Mouse (Mus musculus): ENCODE results near the gene Pias3. TPM values are rescaled to one million over a fixed set of nuclear protein-coding genes. Genes with fewer than 3 reads are reported as not detected.
A peak's percentile ranks its signal among the peaks of the same experiment; 100 is the strongest.
"Not testable (repeated sequence)": the region's sequence is repeated elsewhere in the genome, so short reads cannot be mapped to it uniquely, and the experiment has no call there.

The Pias3 gene
- polyA plus RNA-seq (2012; rRNA removed): 5.1 and 5.7 TPM in 2 replicates
- polyA plus RNA-seq (2014; fragmentation: Nextera tagmentation; extraction: Ambion mirVana): 3.6 and 4.1 TPM in 2 replicates

DNA sequence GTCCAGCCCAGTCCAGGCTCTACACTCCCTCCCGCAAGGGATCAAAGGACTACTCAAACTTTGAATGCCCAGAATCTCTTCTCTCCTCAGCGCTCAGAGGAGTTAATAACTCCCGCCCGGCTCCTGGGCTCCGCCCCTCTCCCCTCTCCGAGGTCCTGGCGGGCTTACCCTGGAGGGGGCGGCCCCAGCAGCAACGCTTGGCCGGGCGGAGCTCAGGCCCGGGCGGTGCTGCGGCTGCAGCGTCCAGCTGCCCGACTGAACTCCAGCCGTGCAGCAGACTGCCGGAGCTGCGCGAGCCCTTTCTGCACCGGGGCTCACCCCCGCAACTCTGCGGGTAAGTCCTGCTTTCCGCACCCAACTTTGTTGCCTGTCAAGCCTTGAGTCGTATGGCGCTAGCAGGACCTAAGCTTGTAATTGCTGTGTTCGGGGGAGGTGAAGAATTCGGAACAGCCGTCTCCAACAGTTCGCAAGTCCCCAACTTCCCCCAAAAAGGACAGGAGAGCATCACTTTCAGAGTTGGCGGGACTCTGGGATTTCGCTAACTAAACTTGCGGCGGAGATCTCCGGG lies at the start of gene Pias3:
TSS of gene Pias3 (plus strand) at position 187 of the 568 bp plus-strand sequence.
- H3K27ac ChIP-seq: peak within 1 kb of the TSS; percentile 40; the same call in 1 of the 2 replicates
- WGBS (ENCODE audit: insufficient replicate concordance): under 1% methylated on average over 35 of the region's 35 CpGs
- peak within 1 kb of the TSS; percentile 82 for H3K9ac ChIP-seq (replicated peaks)
- ATAC-seq (ENCODE audit: insufficient read depth) (peak; percentile 73), DNase-seq (ENCODE audit: low read depth in 3 of 3, low spot score in 3 of 3) (peak; percentile 57 to 67 (median 59))
- peak within 1 kb of the TSS; percentile 79 to 93 for H3K4me3 ChIP-seq (ENCODE audit: insufficient read depth in 1 of 2, low read depth in 2 of 2, low read length in 2 of 2)
- no peaks in the 10 kb centered on the region for H3K36me3 ChIP-seq (replicated peaks; ENCODE audit: control insufficient read depth, insufficient read depth, low read depth)
- H3K9me3 ChIP-seq (ENCODE audit: control insufficient read depth, low read length): no peaks in the 10 kb centered on the region
- no peaks in the 10 kb centered on the region for H3K27me3 ChIP-seq (ENCODE audit: control insufficient read depth, insufficient read depth, low read length)
- TF ChIP-seq CTCF (IDR thresholded peaks at IDR 0.05; ENCODE audit: low read depth): no peak
- peak within 1 kb of the TSS; percentile 96 for H3K4me2 ChIP-seq (ENCODE audit: low read depth)
- H3K4me1 ChIP-seq (replicated peaks; ENCODE audit: control insufficient read depth in 2 of 2, insufficient read depth in 2 of 2, low read length in 1 of 2): peaks cover 4 to 8% of the 10 kb centered on the region in 2 experiments

DNA sequence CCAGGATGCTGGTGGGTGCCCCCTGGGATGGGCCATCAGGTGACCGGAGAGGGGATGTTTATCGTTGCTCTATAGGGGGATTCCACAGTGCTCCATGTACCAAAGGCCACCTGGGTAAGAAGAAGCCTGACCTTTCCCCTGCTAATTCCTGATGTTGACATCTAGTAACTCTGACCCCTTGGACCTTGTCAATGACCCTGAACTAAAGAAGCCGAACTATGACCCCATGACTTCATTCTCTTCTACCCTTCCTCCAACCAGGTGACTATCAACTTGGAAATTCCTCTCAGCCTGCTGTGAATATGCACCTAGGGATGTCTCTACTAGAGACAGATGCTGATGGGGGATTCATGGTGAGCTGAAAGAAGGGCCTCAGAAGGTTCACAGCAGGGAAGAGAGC lies 48.8 kb upstream of the Pias3 start:
- Histone ChIP-seq H3K4me3 (ENCODE audit: insufficient read depth in 1 of 2, low read depth in 2 of 2, low read length in 2 of 2) (no peak overlapping the region), H3K4me1 (replicated peaks; ENCODE audit: control insufficient read depth in 2 of 2, insufficient read depth in 2 of 2, low read length in 1 of 2) (no peaks in the 10 kb centered on the region), H3K9ac (replicated peaks) (no peak overlapping the region), H3K9me3 (ENCODE audit: control insufficient read depth, low read length) (no peaks in the 10 kb centered on the region), H3K27me3 (ENCODE audit: control insufficient read depth, insufficient read depth, low read length) (no peaks in the 10 kb centered on the region), H3K4me2 (ENCODE audit: low read depth) (no peak overlapping the region), H3K36me3 (replicated peaks; ENCODE audit: control insufficient read depth, insufficient read depth, low read depth) (no peaks in the 10 kb centered on the region; the same call in 1 of the 2 replicates), H3K27ac (no peak overlapping the region)
- WGBS (ENCODE audit: insufficient replicate concordance): 80% methylated on average over 3 of the region's 3 CpGs
- DNase-seq (ENCODE audit: low read depth in 3 of 3, low spot score in 3 of 3) (no peak), ATAC-seq (ENCODE audit: insufficient read depth) (no peak)
- TF ChIP-seq EP300 (IDR thresholded peaks at IDR 0.05; ENCODE audit: low read depth): no peak
- TF ChIP-seq CTCF (IDR thresholded peaks at IDR 0.05; ENCODE audit: low read depth): no peak

- ATAC-seq (ENCODE audit: insufficient read depth) (no peak), DNase-seq (ENCODE audit: low read depth in 3 of 3, low spot score in 3 of 3) (no peak)
- WGBS (ENCODE audit: insufficient replicate concordance): 47% methylated on average over 2 of the region's 2 CpGs
- Histone ChIP-seq H3K4me1 (replicated peaks; ENCODE audit: control insufficient read depth in 2 of 2, insufficient read depth in 2 of 2, low read length in 1 of 2) (peaks cover 0 to 4% of the 10 kb centered on the region in 2 experiments; a peak in 2 of 4 replicates), H3K36me3 (replicated peaks; ENCODE audit: control insufficient read depth, insufficient read depth, low read depth) (no peaks in the 10 kb centered on the region), H3K27me3 (ENCODE audit: control insufficient read depth, insufficient read depth, low read length) (no peaks in the 10 kb centered on the region), H3K9me3 (ENCODE audit: control insufficient read depth, low read length) (no peaks in the 10 kb centered on the region), H3K4me2 (ENCODE audit: low read depth) (no peak overlapping the region), H3K27ac (no peak overlapping the region), H3K9ac (replicated peaks) (no peak overlapping the region), H3K4me3 (ENCODE audit: insufficient read depth in 1 of 2, low read depth in 2 of 2, low read length in 2 of 2) (no peak overlapping the region)
- TF ChIP-seq CTCF (IDR thresholded peaks at IDR 0.05; ENCODE audit: low read depth): no peak
- TF ChIP-seq EP300 (IDR thresholded peaks at IDR 0.05; ENCODE audit: low read depth): no peak
Measured at GRCm38 (mm10) chr3:96660901-96661300, 35.3 kb upstream of the Pias3 start.

DNA sequence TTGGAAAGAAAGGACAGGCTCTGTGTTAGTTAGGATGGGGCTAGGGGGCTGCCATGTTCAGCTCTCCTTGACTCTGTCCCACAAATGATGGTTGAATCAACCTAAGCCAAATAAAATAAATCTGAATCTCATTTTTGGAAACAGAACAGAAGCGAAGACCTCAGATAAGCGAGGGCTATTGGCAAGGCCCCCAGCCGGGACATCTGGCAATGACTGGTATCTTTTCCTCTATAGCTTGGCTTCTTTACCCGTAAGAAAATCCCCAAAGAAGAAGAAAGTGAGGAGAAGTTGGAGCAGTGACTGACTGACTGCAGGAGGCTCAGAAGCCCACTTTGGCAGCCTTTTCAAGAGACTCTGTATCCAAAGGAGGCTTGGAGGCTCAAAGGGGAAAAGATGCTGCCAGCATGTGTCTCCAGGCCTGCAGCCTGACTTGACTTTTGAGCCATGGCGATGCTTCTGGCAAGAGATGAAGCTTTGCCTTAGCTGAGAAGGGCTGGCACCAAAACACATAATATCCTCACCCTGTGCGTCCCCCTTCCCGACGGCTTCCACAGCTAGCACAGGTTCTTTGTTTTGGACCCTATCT lies 33.4 kb upstream of the Pias3 start:
- DNase-seq (ENCODE audit: low read depth in 3 of 3, low spot score in 3 of 3): no peak
- H3K27me3 ChIP-seq (ENCODE audit: control insufficient read depth, insufficient read depth, low read length): no peaks in the 10 kb centered on the region
- 69% methylated on average over 8 of the region's 8 CpGs for WGBS (ENCODE audit: insufficient replicate concordance)
- no peaks in the 10 kb centered on the region for H3K9me3 ChIP-seq (ENCODE audit: control insufficient read depth, low read length)
- H3K9ac ChIP-seq (replicated peaks): no peak overlapping the region
- no peak overlapping the region for H3K4me3 ChIP-seq (ENCODE audit: insufficient read depth in 1 of 2, low read depth in 2 of 2, low read length in 2 of 2)
- H3K4me1 ChIP-seq (replicated peaks; ENCODE audit: control insufficient read depth in 2 of 2, insufficient read depth in 2 of 2, low read length in 1 of 2): peaks cover 0 to 4% of the 10 kb centered on the region in 2 experiments; a peak in 2 of 4 replicates
- TF ChIP-seq EP300 (IDR thresholded peaks at IDR 0.05; ENCODE audit: low read depth) (no peak), CTCF (IDR thresholded peaks at IDR 0.05; ENCODE audit: low read depth) (no peak)
- H3K27ac ChIP-seq: no peak overlapping the region
- no peak for ATAC-seq (ENCODE audit: insufficient read depth)
- H3K36me3 ChIP-seq (replicated peaks; ENCODE audit: control insufficient read depth, insufficient read depth, low read depth): no peaks in the 10 kb centered on the region
- no peak overlapping the region for H3K4me2 ChIP-seq (ENCODE audit: low read depth)

DNA sequence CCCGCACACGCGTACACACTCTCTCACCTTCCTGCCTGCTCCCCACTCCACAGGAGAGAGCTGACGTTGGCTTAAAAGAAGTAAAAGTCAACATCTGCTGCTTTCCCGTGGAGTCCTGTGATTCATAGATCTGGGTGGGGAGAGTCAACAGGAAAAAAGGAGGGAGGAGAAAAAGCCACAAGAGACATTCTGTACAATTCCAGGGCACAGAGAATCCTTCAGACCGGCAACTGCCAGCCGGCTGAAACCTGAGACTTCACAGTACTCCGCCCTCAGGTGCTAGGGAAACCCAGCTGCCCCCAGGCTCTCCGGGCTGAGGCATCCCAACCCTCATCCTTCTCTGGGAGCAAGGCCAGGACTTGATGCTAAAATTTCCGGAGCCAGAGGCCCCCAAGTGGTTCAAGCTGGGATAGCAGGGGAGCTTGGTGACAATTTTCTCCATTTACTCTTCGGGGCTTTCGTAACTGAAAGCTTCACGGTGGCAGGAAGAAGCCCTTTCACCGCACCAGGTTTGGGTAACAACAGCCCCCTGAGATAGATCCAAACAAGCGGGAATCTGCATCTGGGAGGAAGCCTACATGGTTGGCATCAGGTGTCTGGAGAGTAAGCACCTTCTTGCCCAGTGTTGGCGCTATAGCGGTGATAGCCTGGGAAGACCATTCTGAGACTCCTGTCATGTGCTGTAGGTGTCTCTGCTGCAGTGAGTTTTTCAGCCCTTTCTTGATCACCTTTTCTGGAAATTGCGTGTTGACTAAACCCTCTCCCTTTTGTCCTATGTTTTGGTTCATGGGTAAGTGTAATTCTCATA lies 32.5 kb upstream of the Pias3 start:
- H3K27ac ChIP-seq: no peak overlapping the region
- no peak for ATAC-seq (ENCODE audit: insufficient read depth)
- peaks cover 0 to 4% of the 10 kb centered on the region in 2 experiments; a peak in 2 of 4 replicates for H3K4me1 ChIP-seq (replicated peaks; ENCODE audit: control insufficient read depth in 2 of 2, insufficient read depth in 2 of 2, low read length in 1 of 2)
- DNase-seq (ENCODE audit: low read depth in 3 of 3, low spot score in 3 of 3): peak; percentile 33 to 41 (median 35)
- H3K27me3 ChIP-seq (ENCODE audit: control insufficient read depth, insufficient read depth, low read length): no peaks in the 10 kb centered on the region
- H3K9ac ChIP-seq (replicated peaks): no peak overlapping the region
- WGBS (ENCODE audit: insufficient replicate concordance): 10% methylated on average over 18 of the region's 18 CpGs
- no peaks in the 10 kb centered on the region for H3K9me3 ChIP-seq (ENCODE audit: control insufficient read depth, low read length)
- TF ChIP-seq EP300 (IDR thresholded peaks at IDR 0.05; ENCODE audit: low read depth) (no peak), CTCF (IDR thresholded peaks at IDR 0.05; ENCODE audit: low read depth) (peak; percentile 76)
- no peaks in the 10 kb centered on the region for H3K36me3 ChIP-seq (replicated peaks; ENCODE audit: control insufficient read depth, insufficient read depth, low read depth)
- peak overlapping the region; percentile 48 for H3K4me2 ChIP-seq (ENCODE audit: low read depth)
- peak overlapping the region in 1 of 2 experiments; percentile 32; a peak in 1 of 4 replicates for H3K4me3 ChIP-seq (ENCODE audit: insufficient read depth in 1 of 2, low read depth in 2 of 2, low read length in 2 of 2)

- H3K4me2 ChIP-seq (ENCODE audit: low read depth); H3K36me3 ChIP-seq (replicated peaks; ENCODE audit: control insufficient read depth, insufficient read depth, low read depth); ATAC-seq (ENCODE audit: insufficient read depth); H3K9me3 ChIP-seq (ENCODE audit: control insufficient read depth, low read length); H3K9ac ChIP-seq (replicated peaks); H3K27ac ChIP-seq; H3K27me3 ChIP-seq (ENCODE audit: control insufficient read depth, insufficient read depth, low read length); DNase-seq (ENCODE audit: low read depth in 3 of 3, low spot score in 3 of 3); H3K4me3 ChIP-seq (ENCODE audit: insufficient read depth in 1 of 2, low read depth in 2 of 2, low read length in 2 of 2): not testable (repeated sequence)
- peaks cover 0 to 11% of the 10 kb centered on the region in 2 experiments; a peak in 3 of 4 replicates for H3K4me1 ChIP-seq (replicated peaks; ENCODE audit: control insufficient read depth in 2 of 2, insufficient read depth in 2 of 2, low read length in 1 of 2)
- 72% methylated on average over 7 of the region's 7 CpGs for WGBS (ENCODE audit: insufficient replicate concordance)
Measured at GRCm38 (mm10) chr3:96665732-96666363, 30.3 kb upstream of the Pias3 start.

All from liver, embryonic 14.5 days (tissue).